In genomic region chr14:77151431-77151830, GRCm38 (mm10) we compare ENCODE assay signal across 26 mouse cellular contexts. TPM values are rescaled to one million over a fixed set of nuclear protein-coding genes. Genes with fewer than 3 reads are reported as not detected.
A peak's percentile ranks its signal among the peaks of the same experiment; 100 is the strongest.
DNase-seq lines count a peak whose midpoint lies in the region; TF ChIP-seq lines count a peak whose summit lies in the region.
"Had no signal": no experiment of that assay in that cellular context is flagged by ENCODE, and none has a peak within 500 bp of the region (broad histone marks: within the 10 kb centered on the region; RNA-seq: fewer than 3 reads in every experiment).

No protein-coding gene starts in this region.

- H3K27ac ChIP-seq in gastrocnemius, adult 2 months = no peak overlapping the region
- H3K27ac ChIP-seq: forebrain, embryonic 10.5 days; hindbrain, embryonic 15.5 days; kidney, embryonic 15.5 days; limb, embryonic 10.5 days; limb, embryonic 15.5 days; liver, embryonic 13.5 days; macrophage; midbrain, embryonic 13.5 days had no signal

- no peak overlapping the region for H3K4me3 ChIP-seq in gastrocnemius, adult 2 months
- H3K4me3 ChIP-seq: forebrain, embryonic 10.5 days; heart, embryonic 12.5 days; hindbrain, embryonic 15.5 days; kidney, embryonic 15.5 days; limb, embryonic 10.5 days; limb, embryonic 15.5 days; liver, embryonic 13.5 days; midbrain, embryonic 13.5 days had no signal

- intact Hi-C loops in gastrocnemius, adult 2 months (cut with DNase I) = loop anchor here (5.0 kb wide), 1 partner anchor 336 kb away; no protein-coding TSS in a partner anchor

- no peak for TF ChIP-seq CTCF in gastrocnemius, adult 2 months (IDR thresholded peaks at IDR 0.05)

- peak; percentile 20 for DNase-seq in adrenal gland, postnatal 10 days
- no peak for DNase-seq in adrenal gland, postnatal 36 days
- peak; percentile 92 for DNase-seq in heart, adult 11 months
- no peak for DNase-seq in heart, postnatal 4 days
- peak; percentile 72 for DNase-seq in gastrocnemius, adult 2 months
- peak; percentile 38 for DNase-seq in skeletal muscle tissue, adult 2 months (ENCODE audit: low read depth, low spot score)
- DNase-seq in layer of hippocampus, adult 18-20 months (ENCODE audit: low spot score in 2 of 2) = no peak
- no peak for DNase-seq in lung, postnatal 25 days (ENCODE audit: low spot score)
- DNase-seq: cerebellum, adult 11-12 months; cerebellum, postnatal 14 days; kidney, adult 11 months; kidney, postnatal 25 days; liver, embryonic 13.5 days; lung, adult 18-20 months; thymus, postnatal 4 days had no signal

RNA-seq across cellular contexts. Expression of gene Enox1, which starts 5.1 kb away (rescaled TPM):
- 1 to 10 TPM; 4.9 to 9.4 TPM for total RNA-seq in adrenal gland, postnatal 10 days (2021)
- total RNA-seq in adrenal gland, postnatal 36 days (2021) = 1 to 10 TPM; 3.8 to 4.2 TPM
- total RNA-seq in heart, postnatal 4 days (2021) = 1 to 10 TPM; 3.3 to 4.0 TPM
- 1 to 10 TPM in 1 of 2 experiments, under 1 TPM in 1; 0.48 to 1.1 TPM for total RNA-seq in gastrocnemius, adult 2 months (2021)
- 10 to 100 TPM; 61.5 to 62.6 TPM for total RNA-seq in layer of hippocampus, adult 18-20 months (2021)
- total RNA-seq: granulocyte monocyte progenitor cell, adult 5-6 weeks; megakaryocyte-erythroid progenitor cell, adult 5-6 weeks; monocyte, adult 5-6 weeks had no signal

Comparison
In these comparisons a context has a peak if more than half of its experiments do, and no peak if none do; other contexts are left out.
1. DNase-seq: peak in adrenal gland, postnatal 10 days (single experiment), heart, adult 11 months (single experiment), gastrocnemius, adult 2 months (single experiment) and skeletal muscle tissue, adult 2 months (single experiment); none in adrenal gland, postnatal 36 days (0 of 2), heart, postnatal 4 days (single experiment), layer of hippocampus, adult 18-20 months (0 of 2) and lung, postnatal 25 days (single experiment).
2. RNA of gene Enox1, which starts 5.1 kb away (total RNA-seq): 61.5 to 62.6 TPM in layer of hippocampus, adult 18-20 months; 4.9 to 9.4 TPM in adrenal gland, postnatal 10 days, 3.8 to 4.2 TPM in adrenal gland, postnatal 36 days, 3.3 to 4.0 TPM in heart, postnatal 4 days and 0.48 to 1.1 TPM in gastrocnemius, adult 2 months; every median in the first group is over 4 times any median in the second.